Mouse (Mus musculus): Measurements from ENCODE around the gene Agpat4.

Gene Agpat4

GRCm38 (mm10) chr17:12118561-12118925 is at the start of gene Agpat4:
Agpat4 (plus strand) TSS chr17:12118704.
- in situ Hi-C loops (cut with MboI, MseI): no loop called here

GRCm38 (mm10) chr17:12076816-12077215 is 41.7 kb upstream of the Agpat4 start:
- in situ Hi-C loops (cut with MboI, MseI): no loop called here

GRCm38 (mm10) chr17:12080656-12081495 is 37.6 kb upstream of the Agpat4 start:
- in situ Hi-C loops (cut with MboI, MseI): no loop called here

- in situ Hi-C loops (cut with MboI, MseI): no loop called here
These were observed 36.3 kb upstream of the Agpat4 start for GRCm38 (mm10) chr17:12082201-12082600.

- in situ Hi-C loops (cut with MboI, MseI): no loop called here
These were observed 28.1 kb upstream of the Agpat4 start for GRCm38 (mm10) chr17:12090261-12090927.

- in situ Hi-C loops (cut with MboI, MseI): no loop called here
These were observed 25.5 kb upstream of the Agpat4 start for GRCm38 (mm10) chr17:12092901-12093564.

GRCm38 (mm10) chr17:12094016-12094415 is 24.5 kb upstream of the Agpat4 start:
- in situ Hi-C loops (cut with MboI, MseI): no loop called here

GRCm38 (mm10) chr17:12094827-12095590 is 23.5 kb upstream of the Agpat4 start:
- in situ Hi-C loops (cut with MboI, MseI): no loop called here

- in situ Hi-C loops (cut with MboI, MseI): no loop called here
These were observed 19.1 kb upstream of the Agpat4 start for GRCm38 (mm10) chr17:12099415-12099814.

- in situ Hi-C loops (cut with MboI, MseI): no loop called here
These were observed 16.2 kb upstream of the Agpat4 start for GRCm38 (mm10) chr17:12102326-12102725.

- in situ Hi-C loops (cut with MboI, MseI): no loop called here
These were observed 14.7 kb upstream of the Agpat4 start for GRCm38 (mm10) chr17:12103781-12104180.

- in situ Hi-C loops (cut with MboI, MseI): no loop called here
These were observed 14.3 kb upstream of the Agpat4 start for GRCm38 (mm10) chr17:12104245-12104644.

- in situ Hi-C loops (cut with MboI, MseI): no loop called here
These were observed 13.8 kb upstream of the Agpat4 start for GRCm38 (mm10) chr17:12104690-12105089.

GRCm38 (mm10) chr17:12106255-12106654 is 12.2 kb upstream of the Agpat4 start:
- in situ Hi-C loops (cut with MboI, MseI): no loop called here

- in situ Hi-C loops (cut with MboI, MseI): loop anchor here (5.0 kb wide), 1 partner anchor 99 kb away; no protein-coding TSS in a partner anchor
These were observed 4.9 kb upstream of the Agpat4 start for GRCm38 (mm10) chr17:12113626-12114025.

GRCm38 (mm10) chr17:12115086-12115485 is 3.4 kb upstream of the Agpat4 start:
- in situ Hi-C loops (cut with MboI, MseI): no loop called here

- in situ Hi-C loops (cut with MboI, MseI): no loop called here
These were observed 373 bp upstream of the Agpat4 start for GRCm38 (mm10) chr17:12118131-12118530.

- in situ Hi-C loops (cut with MboI, MseI): no loop called here
These were observed 580 bp downstream of the Agpat4 start for GRCm38 (mm10) chr17:12118926-12119641.

- in situ Hi-C loops (cut with MboI, MseI): loop anchor here (5.0 kb wide), 1 partner anchor 43 kb away; no protein-coding TSS in a partner anchor
These were observed 1.2 kb downstream of the Agpat4 start for GRCm38 (mm10) chr17:12119675-12120074.

- in situ Hi-C loops (cut with MboI, MseI): loop anchor here (5.0 kb wide), 1 partner anchor 42 kb away; no protein-coding TSS in a partner anchor
These were observed 1.8 kb downstream of the Agpat4 start for GRCm38 (mm10) chr17:12120268-12120667.
